Mouse (Mus musculus) T-helper 17 cell (primary cell): ENCODE measurements at regions not wholly inside any gene's neighbourhood (a gene's known extent, or its start where the extent isn't known, plus 50 kb on each side); places are given as distances from the start of the nearest gene placed in this dataset.

ENCODE experiments used
- in situ Hi-C, 2 experiments: fragments of 300-600 bp; cut with MboI, MseI; formaldehyde crosslinking; loops; 1 replicate in 1 of 2; 2 replicates in 1 of 2; pipeline ENCODE4 v1.15.1; 2025; ENCODE audit warnings: high pct_unique_total_duplicates in 2 of 2

DNA sequence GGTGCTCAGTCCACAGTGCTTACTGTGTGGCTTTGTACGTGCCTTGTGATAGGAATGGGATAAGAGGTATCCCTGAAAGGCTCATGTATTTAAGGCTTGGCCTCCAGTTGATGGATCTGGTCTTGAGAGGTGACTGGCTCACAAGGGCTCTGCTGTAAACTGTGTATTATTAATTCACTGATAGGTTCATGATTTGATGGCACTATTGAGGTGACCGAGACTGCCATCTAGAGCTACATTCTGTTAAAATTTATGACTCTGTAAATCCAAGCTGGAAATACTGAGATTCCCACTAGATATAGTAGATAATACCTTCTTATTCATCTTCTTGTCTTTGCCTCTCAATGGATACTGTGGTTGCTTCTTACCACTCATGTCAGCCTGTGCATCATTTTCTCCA, 367.4 kb upstream of the Hnrnpa3 start:
- in situ Hi-C loops, result loop anchor here in 1 of 2 experiments (25.0 kb wide), 1 partner anchor 921 kb away; no protein-coding TSS in a partner anchor

DNA sequence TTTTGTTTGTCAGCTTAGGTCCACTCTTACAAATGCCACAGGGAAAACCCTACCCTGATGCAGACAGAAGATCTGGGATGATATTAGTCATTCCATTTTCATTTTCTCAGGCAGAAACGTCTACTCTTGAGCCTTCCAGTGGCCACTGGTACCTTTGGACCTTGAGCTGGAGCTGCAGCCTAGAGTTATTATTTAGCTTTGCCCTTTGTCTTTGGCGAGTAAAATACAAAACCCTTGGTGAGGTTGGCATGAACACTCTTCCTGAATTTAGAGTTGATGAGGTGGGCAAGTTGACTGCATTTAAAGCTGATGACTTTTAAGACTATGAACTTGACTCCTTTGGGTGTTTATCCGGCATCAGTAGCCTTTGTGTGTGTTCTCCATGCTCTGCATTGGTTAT, 352.2 kb upstream of the Hnrnpa3 start:
- in situ Hi-C loops, result loop anchor here in 1 of 2 experiments (5.0 kb wide), 1 partner anchor 150 kb away; no protein-coding TSS in a partner anchor

DNA sequence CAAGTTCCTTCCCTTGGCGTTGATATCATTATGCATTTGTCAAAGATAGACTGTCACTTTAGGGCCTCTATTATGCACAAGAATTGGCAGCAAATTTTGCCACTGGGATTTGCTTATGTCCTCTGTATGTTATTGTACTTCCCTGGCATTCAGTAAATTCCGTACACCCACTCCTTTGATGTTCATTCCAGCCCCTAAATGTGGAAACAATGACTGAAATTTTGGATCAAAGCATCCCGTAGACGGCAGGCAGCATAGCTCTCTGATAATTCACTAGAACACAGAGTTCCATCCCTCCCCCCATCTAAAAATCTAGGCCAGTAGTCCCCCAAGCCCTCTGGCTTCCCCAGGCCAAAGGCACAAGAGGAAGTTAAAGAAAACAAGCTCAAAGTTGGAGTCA, 347.9 kb upstream of the Hnrnpa3 start:
- in situ Hi-C loops, result loop anchor here in 1 of 2 experiments (10.0 kb wide), 1 partner anchor 616 kb away; the partner anchor contains the start of genes Hoxd10 and Hoxd9

- in situ Hi-C loops, result loop anchor here in 1 of 2 experiments (10.0 kb wide), 1 partner anchor 617 kb away; the partner anchor contains the start of genes Hoxd10 and Hoxd9
Measured at GRCm38 (mm10) chr2:75312246-75312645, 346.8 kb upstream of the Hnrnpa3 start.

DNA sequence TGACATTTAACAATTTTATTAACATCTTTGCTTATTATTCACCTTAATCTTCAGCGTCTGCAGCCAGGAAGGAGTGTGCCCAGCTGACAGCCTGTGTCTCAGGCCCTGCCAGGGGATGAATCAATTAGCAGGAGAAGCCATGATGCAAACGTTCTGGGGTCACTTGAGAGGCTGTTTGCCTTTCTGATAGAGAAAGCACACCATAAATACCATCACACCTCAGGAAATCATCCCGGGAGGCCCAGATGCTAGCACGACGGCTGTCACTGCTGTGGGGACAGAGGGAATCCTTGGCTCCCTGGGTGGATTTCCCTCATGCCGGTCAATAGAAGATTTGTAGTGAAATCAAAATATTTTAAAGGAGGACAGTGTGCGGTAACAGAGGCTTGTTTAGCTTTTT, 343.7 kb upstream of the Hnrnpa3 start:
- in situ Hi-C loops, result loop anchor here (5.0 to 10.0 kb wide), 3 partner anchors 148 to 621 kb away; partner anchors contain the start of genes Hoxd10 (in 1 of the 2) and Hoxd9 (in 1 of the 2)

DNA sequence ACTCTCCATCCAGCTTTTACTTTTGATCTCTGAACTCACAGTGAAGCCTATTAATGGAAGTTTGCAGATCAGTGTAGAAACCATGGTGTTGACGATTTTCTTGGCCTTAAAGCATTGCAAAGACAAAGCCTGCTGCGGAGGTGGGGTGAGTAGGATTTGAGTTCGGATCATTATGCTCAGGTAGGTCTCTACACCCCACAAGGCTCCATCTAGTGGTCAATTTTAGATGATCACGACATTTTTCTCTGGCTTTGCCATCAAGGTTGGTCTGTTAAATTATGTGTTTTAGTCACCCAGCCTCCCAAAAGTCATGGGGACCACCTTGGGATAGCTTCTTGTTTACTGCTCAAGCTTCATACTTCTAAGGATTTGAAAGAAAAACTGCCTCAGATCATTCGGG, 340.9 kb upstream of the Hnrnpa3 start:
- in situ Hi-C loops, result loop anchor here (5.0 to 10.0 kb wide), 3 partner anchors 151 to 623 kb away; partner anchors contain the start of genes Hoxd10 (in 1 of the 2) and Hoxd9 (in 1 of the 2)

GRCm38 (mm10) chr2:75324146-75324749, 334.8 kb upstream of the Hnrnpa3 start:
- in situ Hi-C loops, result no loop called here

GRCm38 (mm10) chr2:75329598-75329997, 329.5 kb upstream of the Hnrnpa3 start:
- in situ Hi-C loops, result no loop called here

DNA sequence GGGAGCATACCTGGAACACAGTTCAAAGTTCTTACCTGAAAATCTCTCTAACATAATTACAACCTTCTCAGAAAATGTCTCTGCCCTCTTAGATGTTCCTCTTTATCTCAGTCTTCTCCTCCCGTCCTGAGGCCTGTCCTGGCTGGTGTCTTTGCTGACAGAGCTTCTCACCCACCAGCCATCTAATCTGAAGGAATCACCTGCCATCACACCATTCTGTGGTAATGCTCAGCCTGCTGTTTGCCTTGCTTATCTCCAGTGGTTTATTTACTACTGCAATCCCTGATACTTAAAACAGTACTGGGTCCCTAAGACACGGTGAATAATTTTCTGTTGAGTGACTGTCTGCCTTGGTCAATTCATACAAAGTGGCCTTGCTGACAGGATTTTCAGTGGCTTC, 317.8 kb upstream of the Hnrnpa3 start:
- in situ Hi-C loops, result no loop called here

DNA sequence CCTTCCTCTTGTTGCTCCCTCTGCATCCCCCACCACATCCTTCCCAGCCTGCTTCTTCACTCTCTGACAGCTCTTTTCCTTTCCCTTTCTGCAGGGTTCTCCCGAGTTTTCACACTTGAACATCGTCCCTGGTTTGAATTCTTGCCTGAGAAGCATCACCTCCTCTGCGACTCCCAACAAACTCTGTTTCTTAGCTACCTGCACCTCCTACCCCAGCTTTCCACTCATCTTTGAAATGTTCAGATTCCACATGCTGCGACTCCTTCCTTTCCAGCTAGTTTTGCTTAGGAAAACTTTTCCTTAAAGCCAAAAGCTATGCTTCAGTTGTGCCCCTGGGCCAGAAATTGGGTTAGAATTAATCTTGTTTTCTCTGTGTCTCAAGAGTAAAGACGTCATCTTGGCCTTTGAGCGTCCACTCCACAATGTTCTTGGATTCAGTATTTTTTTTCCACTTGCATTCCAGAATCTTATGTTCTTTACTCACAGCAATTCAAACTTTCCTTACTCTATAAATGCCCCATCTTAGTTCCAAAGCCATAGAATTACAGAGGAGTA, 317.3 kb upstream of the Hnrnpa3 start:
- in situ Hi-C loops, result no loop called here

GRCm38 (mm10) chr2:75350902-75351301, 308.2 kb upstream of the Hnrnpa3 start:
- in situ Hi-C loops, result no loop called here

GRCm38 (mm10) chr2:75351965-75352364, 307.1 kb upstream of the Hnrnpa3 start:
- in situ Hi-C loops, result no loop called here

GRCm38 (mm10) chr2:75352564-75352963, 306.5 kb upstream of the Hnrnpa3 start:
- in situ Hi-C loops, result no loop called here

DNA sequence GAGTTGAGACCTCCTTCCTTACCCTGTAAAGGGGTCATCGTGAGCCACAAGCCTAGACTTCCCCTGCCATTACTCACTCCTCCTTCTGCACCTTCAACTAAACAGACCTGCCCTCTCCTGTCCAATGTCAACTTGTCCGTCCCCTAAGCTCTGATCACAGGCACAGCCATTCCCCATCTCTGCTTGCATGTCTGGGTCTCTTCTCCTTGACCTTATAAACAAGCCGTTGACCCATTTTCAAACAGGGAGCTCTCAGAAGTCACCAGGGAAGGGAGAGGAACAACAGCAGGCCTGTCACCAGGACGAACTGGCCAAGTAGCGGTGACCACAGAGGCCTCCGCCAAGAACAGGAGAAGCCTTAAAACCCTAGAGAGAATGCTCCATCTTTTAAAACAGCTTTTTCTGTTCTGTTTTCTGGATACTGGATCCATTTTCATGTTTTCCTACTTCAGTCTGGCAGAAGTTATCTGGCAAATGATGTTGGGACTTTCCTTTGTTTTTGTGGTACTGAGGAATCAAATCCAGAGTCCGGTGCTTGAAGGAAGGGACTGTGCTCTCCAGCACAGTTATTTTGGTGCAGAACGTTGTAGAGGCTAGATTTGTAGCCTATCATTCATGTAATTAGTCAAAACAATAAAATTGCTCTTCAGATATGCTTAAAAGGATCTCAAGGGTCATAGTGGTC, 302.2 kb upstream of the Hnrnpa3 start:
- in situ Hi-C loops, result no loop called here

GRCm38 (mm10) chr2:75357516-75357915, 301.5 kb upstream of the Hnrnpa3 start:
- in situ Hi-C loops, result no loop called here

- in situ Hi-C loops, result no loop called here
Measured at GRCm38 (mm10) chr2:75360936-75361335, 298.1 kb upstream of the Hnrnpa3 start.

GRCm38 (mm10) chr2:75376666-75377065, 282.4 kb upstream of the Hnrnpa3 start:
- in situ Hi-C loops, result no loop called here

GRCm38 (mm10) chr2:75385551-75386263, 273.4 kb upstream of the Hnrnpa3 start:
- in situ Hi-C loops, result no loop called here

GRCm38 (mm10) chr2:75386636-75387035, 272.4 kb upstream of the Hnrnpa3 start:
- in situ Hi-C loops, result no loop called here

- in situ Hi-C loops, result no loop called here
Measured at GRCm38 (mm10) chr2:75392041-75392440, 267.0 kb upstream of the Hnrnpa3 start.

DNA sequence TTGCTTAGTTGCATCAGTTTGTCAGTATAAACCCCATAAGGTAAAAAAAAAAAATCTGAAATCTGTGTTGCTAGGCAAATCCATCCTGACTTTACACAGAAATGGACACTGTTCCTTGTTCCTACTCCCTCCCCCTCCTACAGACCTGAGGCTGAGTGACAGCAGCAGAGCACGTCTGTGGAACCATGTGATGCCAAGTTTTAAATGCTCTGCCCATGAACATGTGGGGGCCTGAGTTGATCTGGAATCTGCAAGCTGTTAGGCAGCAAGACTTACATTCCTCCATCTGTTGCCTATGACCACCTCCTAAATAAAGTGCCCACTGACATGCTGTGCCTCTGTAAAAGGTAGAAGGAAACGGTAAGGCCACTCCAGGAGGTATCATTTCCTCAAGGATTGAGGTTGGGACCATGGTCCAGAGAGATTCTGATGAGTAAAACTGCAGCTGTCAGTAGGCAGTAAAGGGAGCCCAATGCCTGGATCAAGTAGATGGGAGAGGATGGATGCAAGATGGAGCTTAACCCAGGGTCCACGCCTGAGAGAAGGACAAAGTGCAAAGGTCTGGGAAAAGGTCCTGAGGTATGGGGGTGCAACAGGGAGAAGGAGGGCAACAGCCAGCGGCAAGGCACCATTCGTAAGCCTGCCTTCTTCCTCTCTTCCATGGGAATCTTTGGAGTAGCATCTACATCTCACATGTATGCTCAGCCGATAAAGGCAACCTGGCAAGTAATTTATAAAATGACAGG, 264.0 kb upstream of the Hnrnpa3 start:
- in situ Hi-C loops, result no loop called here
